Mouse (Mus musculus): Measurements from ENCODE around the gene Ndufaf7.

The Ndufaf7 gene

DNA sequence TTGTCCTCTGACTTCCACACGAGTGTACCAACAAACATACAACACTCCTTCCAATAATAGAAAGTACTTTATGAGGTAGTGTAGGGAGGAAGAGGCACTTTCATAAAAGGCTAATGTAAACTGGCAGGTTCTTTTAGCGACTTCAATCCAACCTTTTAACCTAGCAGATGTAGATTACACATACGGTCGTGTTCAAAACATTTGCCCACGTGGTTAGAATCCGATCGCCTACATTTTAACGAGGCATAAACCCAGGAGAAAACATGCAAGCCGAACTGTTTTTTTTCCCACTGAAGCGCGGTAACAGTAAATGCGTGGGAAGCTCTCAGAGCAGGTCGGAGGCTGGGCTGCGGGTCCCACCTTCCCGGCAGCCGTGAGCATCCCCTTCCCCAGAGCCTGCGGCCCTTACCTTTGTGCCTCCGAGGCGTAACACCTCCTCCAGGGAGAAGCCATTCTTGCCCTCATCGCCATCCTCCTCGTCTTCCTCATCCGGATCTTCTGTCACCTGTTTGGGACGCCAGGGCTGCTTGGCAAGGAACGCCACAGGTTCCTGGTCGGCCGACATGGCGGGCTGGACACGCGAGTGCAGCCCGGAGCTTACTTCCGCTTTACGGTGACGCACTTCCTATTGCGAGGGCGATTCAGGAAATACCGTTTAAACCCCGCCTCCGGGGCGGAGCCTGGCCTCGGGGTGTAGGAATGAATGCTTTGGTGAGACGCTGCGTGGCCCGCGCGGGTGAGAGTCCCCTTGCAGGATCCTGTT is at the start of gene Ndufaf7, which contains the start of gene Cebpz:
Gene Ndufaf7, plus strand, starts transcription at position 671 of the 763 bp plus-strand sequence.
Gene Cebpz, minus strand, starts transcription at position 601 of the 763 bp plus-strand sequence.
- DNase-seq (ENCODE audit: low spot score in 2 of 2) = peak; percentile 91 to 95

DNA sequence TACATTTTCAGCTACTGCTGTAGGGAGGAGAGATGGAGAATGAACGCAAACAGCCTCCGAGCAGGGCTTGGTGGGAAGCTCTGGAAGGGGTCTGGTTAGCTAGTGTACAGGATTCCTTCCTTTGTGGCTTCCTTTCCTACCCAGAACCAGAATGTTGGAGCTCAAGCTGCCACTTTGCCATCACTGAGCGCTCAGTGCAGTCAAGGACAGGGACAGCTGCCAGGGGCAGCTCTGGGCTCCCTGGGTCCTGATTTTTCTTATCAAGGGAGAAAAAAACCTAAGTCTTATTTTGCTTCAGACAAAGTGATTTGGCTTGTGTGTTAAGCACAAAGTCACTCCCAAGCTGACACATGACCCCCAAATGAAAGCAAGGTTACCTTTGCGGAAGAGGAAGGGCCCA is 48.4 kb upstream of the Ndufaf7 start:
- DNase-seq (ENCODE audit: low spot score in 2 of 2) = no peak

DNA sequence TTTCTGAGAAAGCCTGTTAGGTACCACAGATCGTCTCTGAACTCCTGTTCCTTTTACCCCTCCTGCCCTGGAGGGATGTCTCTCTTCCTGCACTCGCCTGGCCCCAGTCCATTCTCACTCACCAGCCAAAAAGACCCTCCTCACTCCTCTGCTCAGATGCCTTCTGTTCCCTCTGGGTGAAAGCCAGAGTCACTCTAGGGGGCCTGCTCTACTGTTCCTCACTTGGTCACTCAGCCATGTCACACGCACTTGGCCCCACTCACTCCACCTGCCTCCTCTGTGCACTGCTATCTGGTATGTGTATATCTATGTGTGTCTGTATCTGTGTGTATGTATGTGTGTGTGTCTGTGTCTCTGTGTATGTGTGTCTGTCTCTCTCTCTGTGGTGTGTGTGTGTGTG is 47.8 kb upstream of the Ndufaf7 start:
- no peak for DNase-seq (ENCODE audit: low spot score in 2 of 2)

DNA sequence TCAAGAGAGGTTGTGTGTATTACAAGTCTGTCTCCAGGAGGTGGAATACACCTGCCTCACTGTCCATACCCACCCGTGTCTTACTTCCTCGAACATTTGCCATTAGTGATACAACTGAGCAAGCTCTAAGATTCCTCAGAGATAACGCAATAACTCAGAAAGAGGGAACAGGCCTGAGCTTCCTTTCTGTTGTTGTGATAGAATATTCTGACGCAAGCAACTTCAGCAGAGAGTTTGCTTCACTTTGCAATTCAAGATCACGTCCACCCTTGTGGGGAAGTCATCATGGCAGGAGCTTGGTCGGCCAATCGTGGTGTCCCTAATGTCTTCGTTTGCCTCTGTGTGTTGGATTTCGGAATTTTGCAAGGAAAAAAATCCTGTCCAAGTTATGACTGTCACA is 45.9 kb upstream of the Ndufaf7 start:
- DNase-seq (ENCODE audit: low spot score in 2 of 2) = no peak

DNA sequence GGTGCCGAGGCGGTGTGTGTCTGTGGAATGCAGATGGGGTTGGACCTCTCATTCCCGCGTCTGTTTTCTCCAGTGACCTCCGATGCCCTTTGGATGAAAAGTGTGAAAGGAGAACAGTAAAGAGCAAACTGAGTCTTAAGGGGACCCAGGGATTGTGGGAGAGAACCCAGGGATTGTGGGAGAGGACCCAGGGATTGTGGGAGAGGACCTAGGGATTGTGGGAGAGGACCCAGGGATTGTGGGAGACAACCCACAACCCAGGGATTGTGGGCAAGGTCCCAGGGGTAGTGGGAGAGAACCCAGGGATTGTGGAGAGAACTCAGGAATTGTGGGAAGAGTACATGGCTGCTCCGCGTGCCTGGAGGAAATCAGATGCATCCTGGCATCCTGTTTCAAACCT is 41.9 kb upstream of the Ndufaf7 start:
- no peak for DNase-seq (ENCODE audit: low spot score in 2 of 2)

DNA sequence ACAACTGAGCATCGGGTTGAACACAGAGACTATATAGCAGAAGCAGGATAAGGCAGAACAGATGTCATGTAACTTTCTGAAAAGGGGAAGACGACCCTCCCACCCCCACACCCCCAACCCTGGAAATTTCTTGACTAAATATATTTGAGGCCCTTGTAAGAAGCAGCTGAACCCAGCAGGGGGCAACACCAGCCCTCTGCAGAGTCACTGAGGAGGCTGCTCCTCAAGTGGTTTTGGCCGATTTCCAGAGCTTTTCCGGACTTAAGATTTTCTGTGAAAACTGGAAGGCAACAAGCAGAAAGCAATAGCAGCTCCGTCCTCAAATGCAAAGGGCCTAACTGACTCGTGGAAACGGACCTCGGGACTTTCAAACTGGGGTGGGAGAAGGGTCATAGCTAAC is 41.5 kb upstream of the Ndufaf7 start:
- DNase-seq (ENCODE audit: low spot score in 2 of 2) = no peak

DNA sequence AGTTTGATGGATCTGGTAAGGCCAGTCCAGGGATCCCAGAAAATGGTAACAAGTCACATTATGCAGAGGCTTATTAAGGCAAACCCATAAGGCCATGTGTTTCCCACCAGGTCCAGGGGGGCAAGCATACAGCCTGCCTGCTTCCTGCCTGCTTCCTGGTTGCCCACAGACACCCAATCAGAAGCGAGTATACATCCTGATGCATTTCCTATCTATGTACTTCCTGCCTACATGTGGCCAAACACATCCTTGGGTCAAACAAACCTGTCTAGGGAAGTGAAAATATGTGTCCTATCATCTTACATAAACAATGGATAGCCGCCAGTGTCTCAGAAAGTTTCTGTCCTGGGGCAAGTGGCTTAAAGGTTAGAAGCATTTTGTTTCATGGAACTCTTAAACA is 33.8 kb upstream of the Ndufaf7 start:
- no peak for DNase-seq (ENCODE audit: low spot score in 2 of 2)

DNA sequence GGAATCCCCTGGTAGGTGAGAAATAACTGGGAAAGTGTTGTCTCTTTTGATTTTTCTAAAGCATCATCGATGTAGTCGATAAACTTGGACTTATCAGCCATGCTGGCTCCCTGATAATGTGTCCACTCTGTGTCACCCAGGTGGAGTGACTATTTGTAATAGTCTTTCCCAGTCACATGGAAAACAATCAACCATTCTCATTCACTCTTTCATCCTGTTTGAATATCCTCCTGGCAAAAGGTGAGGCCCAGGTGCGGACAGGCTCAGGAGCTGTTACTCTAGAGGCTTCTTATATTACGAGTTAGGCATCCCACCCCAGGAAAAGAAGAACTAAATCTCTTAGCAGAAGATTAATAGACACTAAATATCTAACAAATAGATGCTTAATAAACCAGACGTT is 30.0 kb upstream of the Ndufaf7 start, which contains the start of gene Sult6b1:
Gene Sult6b1, minus strand, starts transcription at position 101 of the 400 bp plus-strand sequence.
- DNase-seq (ENCODE audit: low spot score in 2 of 2) = no peak

DNA sequence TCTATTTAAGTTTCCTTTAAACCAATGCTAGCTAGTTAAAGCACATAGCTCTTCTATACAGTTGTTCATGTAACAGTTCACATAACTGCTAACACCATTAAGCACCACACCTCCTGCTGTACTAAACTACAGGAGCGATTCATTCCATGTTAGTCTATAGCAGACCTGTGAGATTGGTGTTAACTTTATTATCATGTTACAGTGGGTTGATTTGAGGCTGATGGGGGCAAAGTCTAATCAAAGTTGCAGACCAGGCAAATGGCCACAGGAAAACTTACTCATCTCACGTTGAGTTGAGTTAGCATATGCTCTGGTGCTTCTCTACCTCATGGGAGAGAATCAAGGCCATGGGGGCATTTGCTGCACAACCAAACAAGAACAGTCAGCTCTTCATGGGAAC is 27.6 kb upstream of the Ndufaf7 start:
- no peak for DNase-seq (ENCODE audit: low spot score in 2 of 2)

DNA sequence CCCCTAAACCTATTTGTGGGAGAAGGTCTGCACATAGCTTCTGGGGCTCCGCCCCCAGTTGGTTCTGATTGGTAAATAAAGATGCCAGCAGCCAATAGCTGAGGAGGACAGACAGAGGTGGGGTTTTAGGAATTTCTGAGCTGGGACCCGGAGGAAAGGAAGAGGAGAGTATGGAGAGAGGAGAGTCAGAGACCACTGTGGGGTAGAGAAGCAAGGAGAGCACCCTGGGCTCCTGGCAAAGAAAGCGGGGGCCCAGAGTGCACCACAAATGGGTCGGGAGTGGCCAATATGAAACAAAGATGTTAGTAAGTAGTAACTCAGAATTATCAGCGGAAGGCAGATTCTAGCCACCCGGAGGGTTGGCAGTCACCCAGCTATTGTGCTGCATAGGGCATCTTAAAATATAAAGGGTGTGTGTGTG is 24.1 kb upstream of the Ndufaf7 start:
- DNase-seq (ENCODE audit: low spot score in 2 of 2) = no peak

DNA sequence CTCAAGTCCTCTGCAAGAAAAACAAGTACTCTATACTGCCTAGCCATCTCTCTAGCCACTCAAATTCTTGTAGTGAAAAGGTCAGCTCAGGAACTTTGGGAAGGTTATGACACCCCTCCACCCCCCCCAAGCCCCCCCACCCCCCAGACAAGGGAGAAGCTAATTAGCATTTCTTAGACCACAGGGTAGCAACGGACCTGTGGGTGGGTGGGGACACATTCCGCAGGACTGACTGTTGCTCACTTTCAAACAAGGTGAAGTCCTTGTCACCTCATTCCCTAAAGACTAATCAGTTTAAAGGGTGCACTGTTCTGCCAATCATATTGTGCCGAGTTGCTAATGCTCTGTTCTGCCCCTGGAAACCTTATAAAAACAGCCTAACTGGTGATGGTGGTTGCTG is 23.0 kb upstream of the Ndufaf7 start:
- DNase-seq (ENCODE audit: low spot score in 2 of 2) = no peak

GRCm38 (mm10) chr17:78915772-78916171 is 21.2 kb upstream of the Ndufaf7 start:
- no peak for DNase-seq (ENCODE audit: low spot score in 2 of 2)

GRCm38 (mm10) chr17:78916369-78916813 is 20.5 kb upstream of the Ndufaf7 start, which contains the start of gene Cebpzos:
Gene Cebpzos (plus strand): TSS chr17:78916500.
- DNase-seq (ENCODE audit: low spot score in 2 of 2) = peak; percentile 72 to 77

DNA sequence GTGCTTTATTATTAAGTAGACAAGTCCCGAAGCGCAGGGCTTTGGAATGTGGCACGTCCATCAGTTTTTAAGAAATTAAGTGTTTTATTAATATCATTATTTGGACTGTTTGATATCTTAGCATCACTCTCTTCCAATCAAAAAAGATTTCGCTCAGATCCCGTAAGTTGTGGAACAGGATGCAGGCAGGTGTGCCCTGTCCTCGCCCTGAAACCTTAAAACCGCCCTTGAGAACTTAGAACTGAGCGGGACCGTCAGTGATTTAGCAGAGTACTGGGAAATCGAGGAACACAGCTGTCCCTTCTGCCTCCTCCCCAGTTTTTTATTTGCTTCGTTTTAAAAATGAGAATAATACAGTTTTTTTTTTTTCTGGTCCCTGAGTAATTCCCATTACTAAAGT is 20.0 kb upstream of the Ndufaf7 start:
- no peak for DNase-seq (ENCODE audit: low spot score in 2 of 2)

GRCm38 (mm10) chr17:78917696-78918095 is 19.2 kb upstream of the Ndufaf7 start:
- no peak for DNase-seq (ENCODE audit: low spot score in 2 of 2)

DNA sequence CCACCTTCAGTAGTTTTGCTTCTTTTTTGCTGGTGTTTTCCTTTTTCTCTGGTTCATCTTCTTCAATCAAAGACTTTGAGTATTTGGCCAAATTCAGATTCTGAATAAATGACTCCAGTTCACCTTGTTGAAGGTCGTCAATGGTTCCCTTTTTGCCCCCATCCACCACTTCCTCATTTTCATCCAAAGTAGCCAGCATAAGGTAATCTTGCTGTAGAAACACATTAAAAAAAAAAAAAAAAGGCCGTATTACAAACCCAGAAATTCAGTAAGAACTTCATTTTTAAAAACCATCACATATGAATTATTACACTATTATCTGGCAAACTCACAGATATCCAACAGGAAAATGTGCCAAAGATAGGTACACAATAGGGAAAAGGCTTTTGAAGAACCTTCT is 1.1 kb upstream of the Ndufaf7 start:
- no peak for DNase-seq (ENCODE audit: low spot score in 2 of 2)

- DNase-seq (ENCODE audit: low spot score in 2 of 2) = no peak
These were observed 405 bp downstream of the Ndufaf7 start for GRCm38 (mm10) chr17:78937229-78937853.

- DNase-seq (ENCODE audit: low spot score in 2 of 2) = no peak
These were observed 2.0 kb downstream of the Ndufaf7 start for GRCm38 (mm10) chr17:78938927-78939326.

DNA sequence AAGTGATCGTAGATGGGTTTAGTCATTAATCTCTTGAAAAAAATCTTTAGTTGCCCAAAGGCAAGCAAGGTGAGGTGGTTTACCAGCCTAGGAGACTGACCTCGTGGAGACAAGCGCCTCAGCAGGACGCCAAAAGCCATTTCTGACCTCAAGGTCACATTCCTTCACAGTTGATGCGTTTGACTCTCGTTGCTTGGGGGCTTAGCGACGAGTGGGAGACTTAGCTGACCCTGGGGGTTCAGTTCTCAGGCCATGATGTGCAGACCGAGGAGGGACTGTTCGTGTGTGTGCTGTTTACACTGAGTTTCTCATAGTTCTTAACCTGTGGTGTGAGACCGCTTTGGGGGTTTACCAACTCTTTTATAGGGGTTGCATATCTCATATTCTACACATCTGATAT is 5.6 kb downstream of the Ndufaf7 start:
- no peak for DNase-seq (ENCODE audit: low spot score in 2 of 2)

DNA sequence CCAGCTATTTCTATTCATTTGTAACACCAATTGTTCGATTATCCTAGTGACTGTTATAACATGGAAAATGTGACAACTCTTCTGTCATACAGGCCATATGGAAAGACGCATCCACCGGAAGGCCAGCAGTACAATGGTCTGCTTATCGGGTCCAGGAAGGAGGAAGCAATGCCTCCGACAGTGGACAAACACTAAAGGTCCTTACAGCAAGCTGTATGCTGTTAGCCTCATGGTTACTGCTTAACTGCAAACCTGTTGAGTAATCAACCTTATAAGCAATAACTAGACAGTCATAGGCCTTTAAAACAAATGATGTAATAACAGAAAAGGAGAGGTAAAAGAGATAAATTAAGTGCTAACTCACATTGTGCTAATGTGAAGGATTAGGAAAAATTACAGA is 14.3 kb downstream of the Ndufaf7 start:
- DNase-seq (ENCODE audit: low spot score in 2 of 2) = no peak

GRCm38 (mm10) chr17:78952070-78952469 is 15.1 kb downstream of the Ndufaf7 start:
- no peak for DNase-seq (ENCODE audit: low spot score in 2 of 2)

- no peak for DNase-seq (ENCODE audit: low spot score in 2 of 2)
These were observed 16.3 kb downstream of the Ndufaf7 start for GRCm38 (mm10) chr17:78953240-78953639.

DNA sequence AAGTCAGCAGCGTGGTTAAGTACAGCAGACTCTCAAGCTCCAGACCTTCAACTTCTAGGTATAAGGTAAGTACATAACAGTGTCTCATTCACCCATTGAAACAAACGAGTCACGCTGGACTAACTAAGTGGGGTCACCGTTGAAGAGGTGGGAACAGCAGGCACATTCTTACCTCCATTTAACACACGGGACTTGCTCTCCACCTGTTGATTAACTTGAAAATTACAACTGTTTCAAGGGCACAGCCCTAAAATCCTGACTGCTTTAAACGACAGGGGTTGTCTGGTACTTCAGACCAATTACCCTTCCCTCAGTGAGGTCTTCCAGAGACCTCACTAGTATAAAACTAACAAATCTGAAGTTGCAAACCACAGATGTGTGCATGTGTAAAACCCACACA is 22.5 kb downstream of the Ndufaf7 start:
- no peak for DNase-seq (ENCODE audit: low spot score in 2 of 2)

All from frontal cortex, postnatal 25 days (tissue).